Mouse (Mus musculus) kidney, adult 18-20 months (tissue): ENCODE results near the gene Sufu.

Source experiments
- DNase-seq: peaks from one replicate; pipeline ENCODE4 v3.0.0; 2021

Sufu gene

DNA sequence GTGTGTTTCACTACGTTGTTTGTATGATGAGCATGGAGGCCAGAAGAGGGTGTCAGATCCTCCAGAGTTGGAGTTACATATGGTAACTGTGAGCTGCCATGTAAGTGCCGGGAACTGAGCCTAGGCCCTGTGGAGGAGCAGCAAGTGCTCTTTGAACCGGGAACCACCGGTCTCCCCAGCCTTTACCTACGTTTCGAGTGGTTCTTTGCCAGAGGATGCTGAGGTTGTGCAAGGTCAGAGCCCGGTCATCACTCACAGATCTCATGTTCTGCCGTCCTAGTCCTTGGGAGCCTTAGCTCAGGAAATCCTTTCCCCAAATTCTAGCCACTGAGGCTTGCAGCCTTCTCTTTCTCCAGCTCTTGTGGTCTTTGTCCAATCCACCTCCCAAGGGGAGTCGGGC is 37.5 kb downstream of the Sufu start:
- no peak for DNase-seq

DNA sequence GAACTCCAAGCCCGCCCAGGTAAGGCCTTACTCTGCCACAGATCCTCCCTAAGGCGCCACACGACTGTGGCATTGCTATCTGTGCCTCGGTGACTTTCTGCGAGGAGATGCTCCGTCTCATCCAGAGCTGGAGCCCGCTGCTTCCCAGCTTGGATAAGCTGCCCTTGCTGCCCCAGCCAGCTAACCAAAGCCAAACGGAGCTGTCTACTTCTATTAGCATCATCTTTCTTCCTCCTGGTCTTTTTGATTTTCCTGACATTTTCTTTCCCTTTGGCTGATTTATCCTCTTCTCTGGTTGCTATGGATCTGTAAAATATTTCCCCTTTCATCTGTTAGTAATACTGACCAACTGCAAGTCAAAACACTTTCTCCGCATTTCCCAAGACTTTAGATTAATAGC is 37.9 kb downstream of the Sufu start:
- DNase-seq = no peak

DNA sequence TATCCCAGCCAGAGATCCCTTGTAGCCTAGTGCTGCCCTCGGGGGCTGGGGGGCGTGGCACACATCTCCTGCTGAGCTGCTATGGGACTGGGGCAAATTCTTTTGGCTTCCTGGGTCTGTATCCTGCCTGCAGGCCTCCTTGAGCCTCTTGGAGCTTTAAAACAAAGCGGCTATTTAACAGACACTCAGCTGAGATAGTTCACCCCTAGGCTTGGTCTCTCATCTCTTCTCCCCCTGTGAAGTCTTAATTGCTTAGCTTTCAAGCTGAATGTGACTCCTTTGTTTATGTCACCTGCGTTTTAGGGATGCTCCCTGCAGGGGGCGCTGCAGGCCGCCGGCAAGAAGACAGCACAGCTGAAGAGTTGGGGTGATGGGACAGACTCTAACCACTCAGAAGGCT is 38.8 kb downstream of the Sufu start:
- DNase-seq = no peak

DNA sequence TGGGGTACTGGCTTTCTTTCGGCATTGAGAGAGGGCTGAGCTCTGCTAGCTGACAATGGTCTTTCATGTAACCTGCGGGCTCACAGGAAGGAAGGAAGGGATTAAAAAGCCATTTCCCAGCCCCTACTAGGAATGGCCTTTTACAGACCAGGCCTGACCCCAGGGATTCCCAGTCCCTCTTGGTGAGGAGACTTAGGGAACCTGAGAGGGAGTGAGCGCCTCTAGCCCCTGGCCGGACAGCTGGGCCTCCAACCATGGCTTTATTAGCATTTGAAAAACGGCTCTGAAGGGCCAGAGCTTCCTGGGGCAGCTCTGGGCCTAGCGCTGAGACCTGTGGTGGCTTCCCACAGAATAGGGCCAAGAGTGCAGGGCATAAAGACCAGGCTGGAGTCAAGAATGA is 46.8 kb downstream of the Sufu start:
- no peak for DNase-seq

DNA sequence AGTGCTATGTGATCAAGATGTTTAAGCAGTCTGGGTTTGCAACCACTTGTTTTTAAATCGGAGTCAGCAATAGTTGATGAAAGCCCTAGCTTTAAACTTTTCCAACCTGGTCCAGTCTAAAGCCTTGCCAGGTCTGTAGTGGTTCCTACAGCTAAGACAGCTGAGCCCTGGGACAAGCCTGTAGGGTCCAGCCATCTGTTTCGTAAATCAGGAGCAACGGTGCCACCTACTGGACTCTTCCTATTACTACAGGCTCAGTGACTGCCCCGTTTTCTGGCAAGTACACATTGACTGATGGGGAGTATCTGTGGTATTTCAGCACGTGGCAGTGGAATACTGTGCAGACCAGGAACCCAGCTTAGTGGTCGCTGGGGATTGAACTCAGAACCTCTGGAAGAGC is 47.5 kb downstream of the Sufu start:
- DNase-seq = peak; percentile 83

DNA sequence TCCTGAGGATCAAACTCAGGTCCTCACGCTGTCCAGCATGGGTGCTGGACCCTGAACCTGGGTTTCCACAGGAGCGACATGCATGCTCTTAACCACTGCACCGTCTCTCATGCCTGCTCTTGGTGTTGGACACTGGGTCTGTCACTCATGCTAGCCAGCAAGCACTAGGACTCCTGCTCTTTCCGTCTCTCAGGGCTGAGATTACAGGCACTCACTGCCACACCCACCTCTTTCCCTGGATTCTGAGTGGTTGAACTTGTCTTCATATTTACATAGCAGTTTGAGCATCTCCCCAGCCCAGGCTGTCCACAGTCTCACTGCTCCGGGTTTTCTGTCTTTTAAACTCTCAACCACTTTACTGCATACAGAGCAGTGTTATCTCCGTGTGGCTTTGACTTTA is 48.9 kb downstream of the Sufu start:
- DNase-seq = no peak

DNA sequence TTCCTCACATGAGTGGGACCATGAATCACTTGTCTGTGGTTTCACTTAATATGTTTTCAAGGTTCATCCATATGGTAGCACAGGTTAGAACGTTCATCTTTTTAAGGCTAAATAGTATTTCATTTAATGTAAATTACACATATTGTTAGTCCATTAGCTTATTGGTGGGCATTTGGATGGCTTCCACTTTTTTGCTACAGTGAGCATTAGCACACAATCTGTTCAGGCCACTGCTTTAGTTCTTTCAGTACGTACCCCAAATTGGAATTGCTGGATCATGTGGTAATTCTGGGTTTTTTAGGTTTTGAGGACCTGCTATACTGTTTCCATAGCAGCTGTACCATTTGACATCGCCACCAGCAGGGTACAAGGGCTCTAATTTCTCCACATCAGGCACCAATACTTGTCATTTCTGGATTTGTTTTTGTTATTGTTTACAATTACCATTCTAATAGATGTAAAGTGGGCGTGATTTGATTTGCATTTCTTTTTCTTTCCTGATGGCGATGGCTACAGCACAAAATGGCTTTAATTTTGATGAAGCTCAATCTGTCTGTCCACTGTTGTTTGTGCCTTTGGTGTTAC is 49.8 kb downstream of the Sufu start:
- DNase-seq = no peak

DNA sequence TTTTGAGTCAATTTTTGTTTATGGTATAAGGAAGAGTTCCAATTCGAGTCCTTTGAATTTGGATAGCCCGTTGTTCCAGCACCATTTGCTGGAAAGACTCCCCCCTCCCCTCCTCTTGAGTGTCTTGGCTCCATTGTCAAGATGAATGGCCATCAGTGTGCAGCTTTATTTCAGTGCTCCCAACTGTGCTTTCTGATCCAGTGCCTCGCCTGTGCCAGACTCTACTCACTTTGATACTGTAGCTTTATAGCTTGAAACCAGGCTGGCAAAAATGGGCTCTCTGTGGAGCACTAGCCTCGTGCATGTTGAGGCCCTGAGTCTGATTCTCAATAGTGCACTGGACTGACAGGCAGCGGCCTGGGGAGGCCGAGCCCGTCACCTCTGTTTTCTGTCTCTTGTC is 50.4 kb downstream of the Sufu start:
- DNase-seq = no peak

DNA sequence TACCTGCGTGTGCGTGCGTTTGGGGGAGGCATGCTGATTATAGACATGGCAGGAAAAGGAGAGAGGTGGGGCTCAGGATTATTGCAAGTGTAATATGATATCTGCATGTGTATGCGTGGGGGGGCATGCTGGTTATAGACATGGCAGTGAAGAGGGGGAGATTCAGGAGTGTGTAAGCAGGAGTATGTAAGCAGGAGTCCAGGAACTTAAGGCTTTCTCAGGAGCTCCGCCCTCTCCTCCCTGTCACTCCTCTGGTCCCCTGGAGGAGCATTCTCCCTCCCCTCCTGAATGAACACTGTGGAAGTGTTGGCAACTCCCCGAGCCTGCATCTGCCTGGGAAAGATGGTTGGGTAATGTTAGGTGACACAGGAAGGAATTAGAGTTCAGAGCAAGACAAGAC is 51.2 kb downstream of the Sufu start:
- no peak for DNase-seq

DNA sequence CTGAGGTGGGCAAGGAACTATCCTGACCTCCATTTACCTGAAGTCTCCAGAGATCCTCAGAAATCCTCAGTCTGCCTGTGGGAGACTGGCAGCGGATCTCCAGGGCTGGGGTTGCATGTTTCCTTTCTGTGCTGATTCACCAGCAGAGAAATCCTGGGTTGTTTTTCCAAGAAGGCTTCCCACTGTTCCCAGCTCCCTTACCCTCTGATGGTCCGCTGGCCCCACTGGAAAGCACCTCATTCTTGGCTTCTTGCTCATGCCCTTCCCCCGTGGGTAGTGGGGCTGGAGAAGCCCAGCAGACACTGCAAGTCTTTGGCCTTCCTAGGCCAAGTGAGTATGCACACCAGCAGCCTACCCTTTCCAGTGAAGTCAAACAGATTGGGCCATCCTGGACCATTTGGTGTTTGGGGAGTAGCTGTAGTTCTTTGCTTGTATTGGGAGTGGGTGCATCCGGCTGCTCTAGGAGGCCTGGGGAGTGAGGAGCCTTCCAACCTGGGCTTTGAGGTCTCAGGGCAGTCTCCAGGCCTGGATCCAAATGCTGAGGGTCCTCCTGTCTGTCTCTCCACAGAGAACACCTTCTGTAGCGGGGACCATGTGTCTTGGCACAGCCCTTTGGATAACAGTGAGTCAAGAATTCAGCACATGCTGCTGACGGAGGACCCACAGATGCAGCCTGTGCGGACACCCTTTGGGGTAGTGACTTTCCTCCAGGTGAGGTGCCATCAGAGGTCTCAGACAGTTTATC is 52.7 kb downstream of the Sufu start:
- DNase-seq = no peak

DNA sequence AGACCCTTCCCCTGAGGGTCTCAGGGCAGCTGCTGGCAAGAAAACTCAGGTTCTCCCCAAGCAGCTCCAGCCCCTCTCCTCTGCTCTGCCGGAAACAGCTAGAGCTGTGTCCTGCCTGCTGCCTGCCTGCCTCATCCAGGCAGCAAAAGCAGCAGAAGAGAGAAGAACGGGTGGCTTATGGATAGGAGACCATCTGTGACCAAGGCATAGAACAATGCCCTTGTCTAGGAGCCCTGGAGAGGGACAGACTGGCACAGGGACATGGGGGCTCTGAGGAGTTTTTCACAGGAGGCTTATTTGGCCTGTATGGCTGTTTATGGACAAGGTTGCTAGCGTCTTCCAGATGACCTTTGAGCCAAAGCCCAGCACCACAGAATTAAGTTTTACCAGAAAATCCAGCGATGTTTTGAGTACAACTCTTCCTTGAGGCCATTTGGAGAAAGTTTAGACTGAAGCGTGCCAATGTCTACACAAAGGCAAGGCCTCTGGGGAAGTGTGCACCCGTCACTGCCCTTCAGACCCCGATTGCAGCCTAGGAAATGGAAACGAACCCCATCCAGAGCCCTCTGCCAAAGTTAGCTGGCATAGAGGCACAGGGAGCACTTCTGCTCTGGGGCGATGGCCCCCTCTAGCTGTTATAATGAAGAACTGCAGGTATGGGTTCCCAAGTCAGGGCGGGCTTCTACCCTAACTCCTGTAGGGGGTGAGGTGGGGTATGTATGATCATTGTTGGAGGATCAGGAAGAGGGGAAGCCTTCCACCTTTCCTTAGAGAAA is 55.5 kb downstream of the Sufu start:
- DNase-seq = peak; percentile 73

DNA sequence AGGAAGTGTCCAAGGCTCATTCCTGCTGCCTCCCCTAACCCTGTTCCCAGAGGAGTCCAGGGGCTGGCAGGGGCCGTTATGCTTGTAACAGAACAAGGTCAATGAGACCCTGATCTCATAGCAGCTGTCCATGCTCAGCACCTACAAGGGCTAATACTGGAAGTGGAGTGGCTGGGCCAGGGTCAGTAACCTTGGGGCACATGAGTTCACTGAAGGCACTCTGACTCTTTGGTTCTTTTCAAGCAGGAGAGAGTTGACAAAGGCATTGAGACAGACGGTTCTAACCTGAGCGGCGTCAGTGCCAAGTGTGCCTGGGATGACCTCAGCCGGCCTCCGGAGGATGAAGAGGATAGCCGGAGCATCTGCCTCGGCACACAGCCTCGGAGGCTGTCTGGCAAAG is 56.2 kb downstream of the Sufu start:
- no peak for DNase-seq

DNA sequence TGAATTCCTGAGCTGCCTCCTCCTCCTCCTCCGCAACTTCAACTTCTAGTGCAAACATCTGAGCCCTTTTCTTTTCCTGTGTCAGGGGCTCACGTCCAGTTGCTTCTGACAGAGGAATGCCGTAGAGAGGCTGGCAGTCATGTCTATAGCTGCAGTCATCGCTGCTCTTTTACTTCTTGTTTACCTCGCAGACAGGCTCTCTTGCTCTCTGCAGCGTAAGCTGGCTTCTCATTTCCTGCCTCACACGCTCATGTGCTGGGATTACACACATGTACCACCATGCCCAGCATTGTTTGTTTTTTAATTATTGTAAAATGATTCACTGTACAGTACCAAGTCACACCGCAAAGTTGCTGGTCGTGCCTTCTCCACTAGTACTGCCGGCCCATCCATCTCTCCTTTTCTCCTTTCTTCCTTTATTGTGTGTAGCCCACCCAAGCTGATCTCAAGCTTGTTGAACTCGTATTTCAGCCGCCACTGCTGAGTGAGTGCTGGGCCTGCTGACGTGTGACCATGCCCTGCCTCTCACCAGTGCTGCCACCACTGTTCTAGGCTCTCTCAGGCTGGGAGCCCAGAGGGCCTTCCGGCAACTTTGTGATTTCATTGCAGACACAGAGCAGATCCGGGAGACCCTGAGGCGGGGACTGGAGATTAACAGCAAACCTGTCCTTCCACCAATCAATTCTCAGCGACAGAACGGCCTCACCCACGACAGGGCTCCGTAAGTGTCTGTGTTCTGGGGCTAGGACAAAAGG is 57.6 kb downstream of the Sufu start:
- no peak for DNase-seq

DNA sequence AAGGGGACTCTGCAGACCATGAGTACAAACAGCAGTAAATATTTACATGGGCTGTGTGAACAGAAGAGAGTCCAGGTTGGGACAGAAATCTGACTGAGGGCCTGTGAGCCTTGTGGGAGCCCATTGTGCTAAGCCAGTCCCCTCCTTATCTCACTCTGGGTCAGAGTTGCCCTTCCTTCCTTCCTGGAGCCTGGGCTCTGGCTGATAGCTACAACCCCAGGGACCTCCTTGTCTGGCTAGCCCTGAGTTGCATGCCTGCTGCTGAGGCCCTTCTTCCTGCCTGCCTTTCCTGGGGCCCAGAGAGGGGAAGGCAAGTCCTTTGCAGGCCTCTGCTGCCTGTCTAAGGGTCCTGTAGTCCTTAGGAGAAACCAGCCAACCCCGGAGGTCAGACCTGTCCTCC is 58.3 kb downstream of the Sufu start:
- DNase-seq = peak; percentile 46

DNA sequence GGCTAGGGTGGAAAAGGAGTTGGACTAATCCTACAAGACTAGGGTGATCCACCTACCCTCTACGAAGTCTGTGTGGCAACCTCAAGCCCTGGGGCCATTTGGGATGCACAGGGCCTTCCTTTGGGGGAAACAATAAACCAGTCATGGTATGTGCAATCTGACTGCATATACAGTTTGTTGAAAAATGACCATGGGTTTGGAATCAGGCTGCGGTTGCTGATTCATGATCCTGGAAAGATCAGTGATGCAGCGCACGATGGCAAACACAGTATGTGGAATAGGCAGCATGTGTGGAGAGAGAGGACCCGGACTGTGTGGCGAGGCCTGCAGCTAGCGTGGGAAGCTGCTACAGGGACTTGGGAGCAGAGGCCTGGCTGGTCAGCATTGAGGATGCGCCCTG is 58.9 kb downstream of the Sufu start:
- no peak for DNase-seq

DNA sequence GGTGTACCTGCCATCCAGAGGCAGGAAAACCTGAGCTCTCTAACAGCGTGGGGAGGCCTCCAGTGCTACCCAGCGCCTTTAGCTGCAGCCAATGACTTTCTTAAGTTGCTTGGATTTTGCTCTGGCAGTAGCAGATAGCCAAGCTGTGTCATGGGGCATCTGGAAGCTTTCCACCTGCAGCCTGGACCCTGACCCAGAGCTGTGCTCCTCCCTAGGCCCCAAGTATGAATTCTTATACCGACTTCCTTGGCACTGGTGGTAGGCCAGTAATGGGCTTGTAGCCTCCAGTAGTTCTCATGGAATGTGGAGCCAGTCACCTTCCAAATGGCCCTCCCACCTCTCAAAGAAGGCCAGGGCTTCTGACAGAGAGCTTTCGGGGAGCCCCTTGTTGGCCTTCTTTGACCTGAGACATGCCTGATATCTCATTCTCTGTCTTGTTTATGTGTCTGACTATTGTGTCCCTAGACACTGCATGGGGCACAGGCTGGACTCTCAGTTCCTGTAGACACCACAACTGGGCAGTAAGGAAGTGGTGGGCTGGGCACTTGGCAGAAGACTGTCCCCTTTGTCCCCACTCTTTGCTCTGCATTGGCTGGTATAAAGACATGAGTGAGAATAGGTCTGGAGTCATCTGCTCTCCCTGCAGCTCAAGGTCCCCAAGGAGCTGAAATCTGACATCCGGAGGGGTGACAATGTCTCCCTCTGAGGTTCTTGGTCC is 59.5 kb downstream of the Sufu start:
- peak; percentile 77 for DNase-seq

DNA sequence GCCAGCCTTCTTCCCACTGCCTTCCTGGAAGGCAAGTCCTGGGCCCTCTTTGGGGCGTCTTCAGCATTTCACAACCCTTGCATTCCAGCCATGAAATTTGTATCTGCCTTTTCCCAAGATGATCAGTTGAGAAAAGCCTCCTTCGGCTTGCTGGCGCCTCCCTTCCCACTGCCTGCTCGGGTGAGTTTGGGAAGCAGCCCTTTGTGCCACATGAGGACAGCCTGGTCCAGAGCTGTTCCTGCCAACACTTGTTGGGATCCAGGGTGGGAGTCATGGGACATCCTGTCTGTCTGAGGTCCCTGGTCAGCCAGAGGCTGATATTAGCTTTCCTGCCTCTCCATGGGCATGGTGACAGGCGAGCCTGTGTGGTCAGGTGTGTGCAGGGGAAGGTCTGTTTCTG is 61.1 kb downstream of the Sufu start:
- no peak for DNase-seq

DNA sequence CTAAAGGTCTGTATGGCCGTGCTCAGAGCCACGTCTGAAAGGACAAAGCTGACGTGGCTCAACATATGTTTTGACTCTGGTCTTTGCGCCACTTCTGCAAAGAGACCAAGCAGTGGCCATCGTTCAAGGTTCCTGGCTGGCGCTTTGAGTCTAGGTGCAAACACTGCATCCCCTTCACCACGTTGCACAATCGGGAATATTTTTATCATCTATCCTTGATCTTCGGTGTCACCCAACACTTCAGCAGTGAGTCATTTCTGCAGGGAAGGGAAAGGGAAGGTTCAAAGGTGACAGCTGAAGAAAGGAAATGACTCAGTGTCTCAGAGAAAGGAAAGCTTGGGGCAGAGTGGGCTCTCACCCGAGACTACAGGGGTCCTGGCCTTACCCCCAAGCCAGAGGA is 62.6 kb downstream of the Sufu start:
- no peak for DNase-seq

DNA sequence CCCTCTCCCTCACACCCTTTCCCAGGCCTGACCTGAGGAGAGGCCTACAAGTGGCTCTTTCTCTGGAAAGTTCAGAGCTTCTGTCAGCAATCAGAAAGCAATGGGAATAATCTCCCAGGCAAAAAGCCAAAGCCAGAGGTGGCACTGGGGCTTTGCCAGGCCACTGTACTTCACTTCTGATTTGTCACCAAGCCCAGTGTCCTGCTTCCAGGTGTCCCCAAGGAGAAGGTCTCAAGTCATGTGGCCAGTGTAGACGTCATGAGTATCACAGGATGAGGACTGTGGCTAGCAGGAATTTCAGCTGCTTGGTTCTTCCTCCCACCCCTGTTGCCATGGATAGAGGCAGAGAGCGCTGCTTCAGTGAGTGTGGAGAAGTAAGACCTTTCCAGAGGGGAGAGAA is 63.2 kb downstream of the Sufu start:
- DNase-seq = peak; percentile 49

DNA sequence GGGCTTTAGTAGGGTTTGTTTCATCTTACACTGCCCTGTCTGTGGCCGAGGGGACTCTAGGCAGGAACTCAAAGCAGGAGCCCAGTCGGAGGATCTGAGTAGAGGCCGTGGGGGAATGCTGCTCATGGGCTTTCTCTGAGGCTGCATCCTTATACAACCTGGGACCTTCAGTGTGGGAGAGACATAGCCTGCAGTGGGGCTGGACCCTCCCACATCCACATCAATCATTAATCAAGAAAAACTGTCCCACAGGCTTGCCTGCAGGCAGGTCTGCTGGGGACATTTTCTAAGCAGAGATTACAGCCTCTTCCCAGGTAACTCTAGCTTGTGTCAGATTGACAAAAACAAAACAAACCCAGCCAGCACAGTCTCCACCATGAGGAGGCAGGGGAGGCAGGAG is 65.9 kb downstream of the Sufu start:
- peak; percentile 48 for DNase-seq

DNA sequence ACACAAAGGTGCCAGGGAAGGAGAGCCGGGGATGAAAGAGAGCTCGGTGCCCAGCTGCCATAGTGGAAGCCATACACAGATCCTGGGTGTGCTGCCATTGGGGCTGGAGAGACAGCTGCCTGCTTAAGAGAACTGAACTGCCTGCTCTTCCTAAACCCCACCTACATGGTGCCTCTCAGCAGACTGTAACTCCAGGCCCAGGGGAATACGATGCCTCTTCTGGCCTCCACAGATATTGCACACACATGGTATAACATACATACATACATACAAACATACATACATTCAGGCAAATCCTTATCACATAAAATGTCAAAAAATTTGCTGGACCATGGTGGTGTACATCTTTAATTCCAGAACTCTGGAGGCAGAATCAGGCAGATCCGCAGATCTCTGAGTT is 66.8 kb downstream of the Sufu start:
- DNase-seq = no peak

DNA sequence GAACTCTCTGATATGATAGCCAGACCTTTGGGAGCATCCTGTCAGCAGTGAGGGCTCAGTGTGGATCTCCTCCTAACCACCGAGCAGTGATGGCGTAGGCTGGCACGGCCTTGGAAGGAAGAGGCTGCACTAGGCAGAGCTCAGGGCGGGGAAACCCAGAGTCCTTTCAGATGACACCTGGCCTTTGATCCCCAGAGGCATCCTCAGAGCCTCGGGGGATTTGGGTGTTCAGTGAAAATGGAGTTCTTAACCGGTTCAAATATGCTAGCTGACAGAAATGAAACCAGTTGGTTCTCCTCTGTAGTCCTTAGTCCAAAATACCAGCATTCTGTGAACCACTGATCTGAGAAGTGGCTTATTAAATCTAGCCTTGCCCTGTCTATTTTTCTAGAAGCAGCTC is 69.5 kb downstream of the Sufu start:
- DNase-seq = no peak

DNA sequence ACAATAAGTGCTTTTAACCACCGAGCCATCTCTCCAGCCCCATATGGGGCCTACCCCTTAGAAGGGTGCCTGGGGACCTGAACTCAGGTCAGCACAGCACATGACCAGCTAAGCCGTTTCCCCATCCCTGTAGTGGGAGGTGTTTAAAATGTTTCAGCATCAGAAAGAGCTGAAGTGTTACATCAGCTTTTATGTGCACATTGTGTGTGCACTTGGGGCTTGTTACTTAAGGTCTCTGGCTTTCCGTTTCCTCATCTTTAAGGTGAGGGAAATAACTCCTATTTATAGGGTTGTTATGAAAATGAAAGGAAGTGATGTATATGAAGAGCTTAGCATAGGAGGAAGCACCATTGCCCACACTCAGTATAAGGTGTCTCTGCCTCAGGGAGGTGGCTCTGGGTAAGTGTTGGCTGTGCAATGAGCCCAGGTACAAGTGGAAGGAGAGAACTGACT is 70.4 kb downstream of the Sufu start:
- DNase-seq = no peak
